ENCODE assay signal across 12 mouse cellular contexts in genomic region chrX:60463786-60464185, GRCm38 (mm10).
DNase-seq lines count a peak whose midpoint lies in the region; ATAC-seq and TF ChIP-seq lines count a peak whose summit lies in the region.
"Had no signal": no experiment of that assay in that cellular context is flagged by ENCODE, and none has a peak within 500 bp of the region (broad histone marks: within the 10 kb centered on the region; RNA-seq: fewer than 3 reads in every experiment).

No protein-coding gene starts in this region.

- intact Hi-C loops in heart, postnatal 14 days (cut with DNase I) = loop anchor here (5.0 kb wide), 1 partner anchor 451 kb away; no protein-coding TSS in a partner anchor

- H3K79me2 ChIP-seq in MEL (ENCODE audit: control insufficient read depth, insufficient read depth, low read length, poor library complexity) = no peaks in the 10 kb centered on the region

- H3K9me3 ChIP-seq in embryonic facial prominence, embryonic 11.5 days (replicated peaks; ENCODE audit: control insufficient read depth, low read length) = no peaks in the 10 kb centered on the region
- no peaks in the 10 kb centered on the region for H3K9me3 ChIP-seq in embryonic facial prominence, embryonic 10.5 days
- no peaks in the 10 kb centered on the region for H3K9me3 ChIP-seq in liver, postnatal 0 days (ENCODE audit: low read length)
- H3K9me3 ChIP-seq in MEL (replicated peaks; ENCODE audit: insufficient read depth, low read length) = no peaks in the 10 kb centered on the region
- H3K9me3 ChIP-seq in neural tube, embryonic 15.5 days (replicated peaks) = no peaks in the 10 kb centered on the region
- H3K9me3 ChIP-seq: liver, embryonic 13.5 days; neural tube, embryonic 13.5 days; stomach, embryonic 15.5 days had no signal

- no peaks in the 10 kb centered on the region for H3K4me1 ChIP-seq in embryonic facial prominence, embryonic 11.5 days (ENCODE audit: control insufficient read depth, insufficient read depth, low read length)
- no peaks in the 10 kb centered on the region for H3K4me1 ChIP-seq in embryonic facial prominence, embryonic 10.5 days
- no peaks in the 10 kb centered on the region for H3K4me1 ChIP-seq in liver, postnatal 0 days (ENCODE audit: insufficient read depth)
- no peaks in the 10 kb centered on the region for H3K4me1 ChIP-seq in MEL (ENCODE audit: control insufficient read depth in 1 of 2, insufficient read depth in 2 of 2, low read length in 2 of 2)
- no peaks in the 10 kb centered on the region for H3K4me1 ChIP-seq in neural tube, embryonic 15.5 days
- H3K4me1 ChIP-seq: liver, embryonic 13.5 days; neural tube, embryonic 13.5 days; stomach, embryonic 15.5 days had no signal

- DNase-seq in embryonic facial prominence, embryonic 11.5 days (ENCODE audit: low spot score) = peak; percentile 39
- no peak for DNase-seq in embryonic facial prominence, embryonic 10.5 days (ENCODE audit: low spot score)
- DNase-seq in liver, postnatal 0 days = no peak
- DNase-seq in liver (no peak), MEL (ENCODE audit: low read depth, low spot score) (peak; percentile 24)
- peak; percentile 2 to 23 for DNase-seq in kidney, postnatal 36 days
- no peak for DNase-seq in heart, postnatal 14 days
- DNase-seq: cerebellum, adult 11-12 months; liver, embryonic 13.5 days had no signal

- no peak overlapping the region for H3K9ac ChIP-seq in embryonic facial prominence, embryonic 11.5 days (replicated peaks; ENCODE audit: low read length)
- no peak overlapping the region for H3K9ac ChIP-seq in liver, postnatal 0 days (replicated peaks)
- H3K9ac ChIP-seq in MEL (ENCODE audit: control insufficient read depth, low read depth, low read length, poor library complexity, severe bottlenecking) = no peak overlapping the region
- no peak overlapping the region for H3K9ac ChIP-seq in neural tube, embryonic 15.5 days (replicated peaks)
- H3K9ac ChIP-seq: liver, embryonic 13.5 days; neural tube, embryonic 13.5 days; stomach, embryonic 15.5 days had no signal

- no peak overlapping the region for H3K27ac ChIP-seq in embryonic facial prominence, embryonic 11.5 days (replicated peaks; ENCODE audit: low read depth, low read length)
- no peak overlapping the region for H3K27ac ChIP-seq in embryonic facial prominence, embryonic 10.5 days (replicated peaks)
- no peak overlapping the region for H3K27ac ChIP-seq in liver, postnatal 0 days (ENCODE audit: low read depth)
- H3K27ac ChIP-seq in MEL (ENCODE audit: control insufficient read depth, low read depth, low read length) = no peak overlapping the region
- H3K27ac ChIP-seq in neural tube, embryonic 15.5 days (replicated peaks) = no peak overlapping the region
- H3K27ac ChIP-seq: liver, embryonic 13.5 days; neural tube, embryonic 13.5 days; stomach, embryonic 15.5 days had no signal

- no peak overlapping the region for H3K4me2 ChIP-seq in embryonic facial prominence, embryonic 11.5 days (ENCODE audit: low read depth, low read length)
- H3K4me2 ChIP-seq in liver, postnatal 0 days (ENCODE audit: low read depth, low read length) = no peak overlapping the region
- no peak overlapping the region for H3K4me2 ChIP-seq in neural tube, embryonic 15.5 days
- H3K4me2 ChIP-seq: liver, embryonic 13.5 days; neural tube, embryonic 13.5 days; stomach, embryonic 15.5 days had no signal

- TF ChIP-seq EP300 in liver, postnatal 0 days (IDR thresholded peaks at IDR 0.05; ENCODE audit: low read depth) = no peak
- no peak for TF ChIP-seq EP300 in MEL (IDR thresholded peaks at IDR 0.05; ENCODE audit: low read depth in 1 of 2, low read length in 2 of 2)

- 12% methylated on average over 2 of the region's 2 CpGs for WGBS in embryonic facial prominence, embryonic 11.5 days
- WGBS in embryonic facial prominence, embryonic 10.5 days = 17% methylated on average over 2 of the region's 2 CpGs
- 13% methylated on average over 2 of the region's 2 CpGs for WGBS in liver, postnatal 0 days (ENCODE audit: insufficient replicate concordance)
- WGBS in neural tube, embryonic 15.5 days = 16% methylated on average over 2 of the region's 2 CpGs

- peak; percentile 71 for TF ChIP-seq CTCF in liver, postnatal 0 days (IDR thresholded peaks at IDR 0.05; ENCODE audit: low read depth)
- TF ChIP-seq CTCF in MEL (IDR thresholded peaks at IDR 0.05 in 2 of 3, conservative IDR thresholded peaks at IDR 0.05 in 1 of 3; ENCODE audit: control insufficient read depth in 1 of 3, insufficient read depth in 1 of 3, low read depth in 2 of 3, low read length in 3 of 3, poor library complexity in 1 of 3, severe bottlenecking in 1 of 3) = peak; percentile 38 to 64 (median 62)

- TF ChIP-seq POLR2A in MEL (IDR thresholded peaks at IDR 0.05; ENCODE audit: control insufficient read depth in 1 of 2, insufficient read depth in 1 of 2, low read depth in 1 of 2, low read length in 2 of 2, poor library complexity in 1 of 2) = no peak

- ATAC-seq in embryonic facial prominence, embryonic 11.5 days (replicated peaks; ENCODE audit: insufficient number of reproducible peaks, low FRiP score, low TSS enrichment, low read depth) = no peak
- ATAC-seq in liver, postnatal 0 days = no peak
- no peak for ATAC-seq in neural tube, embryonic 15.5 days (ENCODE audit: low FRiP score)

- H3K4me3 ChIP-seq in embryonic facial prominence, embryonic 11.5 days (ENCODE audit: low read depth, low read length) = no peak overlapping the region
- H3K4me3 ChIP-seq in embryonic facial prominence, embryonic 10.5 days = no peak overlapping the region
- no peak overlapping the region for H3K4me3 ChIP-seq in liver, postnatal 0 days (ENCODE audit: low read depth, low read length)
- H3K4me3 ChIP-seq in MEL (ENCODE audit: control insufficient read depth in 1 of 2, insufficient read depth in 1 of 2, low read depth in 2 of 2, low read length in 2 of 2) = no peak overlapping the region
- no peak overlapping the region for H3K4me3 ChIP-seq in neural tube, embryonic 15.5 days (replicated peaks)
- H3K4me3 ChIP-seq: liver, embryonic 13.5 days; neural tube, embryonic 13.5 days; stomach, embryonic 15.5 days had no signal

- H3K27me3 ChIP-seq in embryonic facial prominence, embryonic 11.5 days (ENCODE audit: control insufficient read depth, insufficient read depth, low read length) = no peaks in the 10 kb centered on the region
- no peaks in the 10 kb centered on the region for H3K27me3 ChIP-seq in embryonic facial prominence, embryonic 10.5 days (replicated peaks; ENCODE audit: low read depth, poor library complexity, severe bottlenecking)
- H3K27me3 ChIP-seq in liver, postnatal 0 days (ENCODE audit: insufficient read depth, low read length) = no peaks in the 10 kb centered on the region
- no peaks in the 10 kb centered on the region for H3K27me3 ChIP-seq in MEL (ENCODE audit: control insufficient read depth in 1 of 2, insufficient read depth in 2 of 2, low read length in 2 of 2)
- no peaks in the 10 kb centered on the region for H3K27me3 ChIP-seq in neural tube, embryonic 15.5 days (replicated peaks)
- H3K27me3 ChIP-seq: liver, embryonic 13.5 days; neural tube, embryonic 13.5 days; stomach, embryonic 15.5 days had no signal

- H3K36me3 ChIP-seq in embryonic facial prominence, embryonic 11.5 days (replicated peaks; ENCODE audit: control insufficient read depth, insufficient read depth, low read depth, low read length) = no peaks in the 10 kb centered on the region
- no peaks in the 10 kb centered on the region for H3K36me3 ChIP-seq in embryonic facial prominence, embryonic 10.5 days (replicated peaks)
- no peaks in the 10 kb centered on the region for H3K36me3 ChIP-seq in liver, postnatal 0 days (replicated peaks; ENCODE audit: insufficient read depth, low read length)
- H3K36me3 ChIP-seq in MEL (ENCODE audit: control insufficient read depth in 1 of 2, insufficient read depth in 2 of 2, low read length in 2 of 2) = no peaks in the 10 kb centered on the region
- no peaks in the 10 kb centered on the region for H3K36me3 ChIP-seq in neural tube, embryonic 15.5 days
- H3K36me3 ChIP-seq: liver, embryonic 13.5 days; neural tube, embryonic 13.5 days; stomach, embryonic 15.5 days had no signal

- TF ChIP-seq RAD21 in MEL (IDR thresholded peaks at IDR 0.05; ENCODE audit: low read depth, low read length) = peak; percentile 80

TF ChIP-seq in MEL, 35 proteins besides CTCF, POLR2A, EP300 and RAD21:
- TF ChIP-seq SMC3 (IDR thresholded peaks at IDR 0.05; ENCODE audit: low read depth, low read length) = peak; percentile 72
- no peak for TF ChIP-seq MXI1 (IDR thresholded peaks at IDR 0.05; ENCODE audit: low read depth, low read length)
- peak; percentile 60 for TF ChIP-seq ZC3H11A (IDR thresholded peaks at IDR 0.05; ENCODE audit: low read depth, low read length)
- TF ChIP-seq KAT2A (conservative IDR thresholded peaks at IDR 0.05; ENCODE audit: low read depth, low read length) = no peak
TF ChIP-seq in MEL: peak in this region for 2.

Comparison
In these comparisons a context has a peak if more than half of its experiments do, and no peak if none do; other contexts are left out.
1. DNase-seq: peak in embryonic facial prominence, embryonic 11.5 days (single experiment), MEL (single experiment) and kidney, postnatal 36 days (2 of 2); none in embryonic facial prominence, embryonic 10.5 days (single experiment), liver, postnatal 0 days (single experiment), liver (single experiment) and heart, postnatal 14 days (0 of 2).